Comparison of ENCODE assay signal across 21 mouse cellular contexts in genomic region chr3:66079886-66080285, GRCm38 (mm10).
A peak's percentile ranks its signal among the peaks of the same experiment; 100 is the strongest.
DNase-seq lines count a peak whose midpoint lies in the region; ATAC-seq and TF ChIP-seq lines count a peak whose summit lies in the region.
"Had no signal": no experiment of that assay in that cellular context is flagged by ENCODE, and none has a peak within 500 bp of the region (broad histone marks: within the 10 kb centered on the region; RNA-seq: fewer than 3 reads in every experiment).

No protein-coding gene starts in this region.

- H3K9me3 ChIP-seq in forebrain, embryonic 12.5 days = no peaks in the 10 kb centered on the region
- H3K9me3 ChIP-seq in hindbrain, postnatal 0 days (ENCODE audit: low read length) = no peaks in the 10 kb centered on the region
- H3K9me3 ChIP-seq: forebrain, embryonic 15.5 days; heart, embryonic 13.5 days; hindbrain, embryonic 13.5 days; intestine, embryonic 15.5 days; limb, embryonic 12.5 days; liver, embryonic 12.5 days; neural tube, embryonic 13.5 days had no signal

- no peak overlapping the region for H3K27ac ChIP-seq in forebrain, embryonic 12.5 days
- no peak overlapping the region for H3K27ac ChIP-seq in hindbrain, postnatal 0 days
- H3K27ac ChIP-seq: forebrain, embryonic 15.5 days; heart, embryonic 13.5 days; hindbrain, embryonic 13.5 days; intestine, embryonic 15.5 days; limb, embryonic 12.5 days; liver, embryonic 12.5 days; neural tube, embryonic 13.5 days had no signal

- TF ChIP-seq CTCF in hindbrain, postnatal 0 days (IDR thresholded peaks at IDR 0.05; ENCODE audit: low read depth) = no peak

- H3K4me1 ChIP-seq in forebrain, embryonic 12.5 days = no peaks in the 10 kb centered on the region
- peaks cover 5% of the 10 kb centered on the region; the same call in 1 of the 2 replicates for H3K4me1 ChIP-seq in hindbrain, postnatal 0 days (ENCODE audit: insufficient read depth, low read length)
- H3K4me1 ChIP-seq: heart, embryonic 13.5 days; hindbrain, embryonic 13.5 days; intestine, embryonic 15.5 days had no signal

- DNase-seq in frontal cortex, postnatal 14 days (ENCODE audit: low spot score in 2 of 2) = no peak
- DNase-seq in NIH3T3 (ENCODE audit: low read depth) = peak; percentile 68
- peak; percentile 23 for DNase-seq in adrenal gland, postnatal 25 days
- DNase-seq in telencephalon, adult 2 months (ENCODE audit: low read depth, low spot score) = peak; percentile 6
- DNase-seq in layer of hippocampus, adult 18-20 months (ENCODE audit: low spot score in 2 of 2) = no peak
- DNase-seq in hindbrain, postnatal 0 days (ENCODE audit: low spot score) = no peak
- DNase-seq: B cell, adult 2 months; cerebellum, adult 2 months; cerebellum, postnatal 36 days; lung, adult 2 months; right cerebral cortex, adult 18-20 months; thymus, postnatal 36 days had no signal

- no peaks in the 10 kb centered on the region for H3K27me3 ChIP-seq in forebrain, embryonic 12.5 days
- no peaks in the 10 kb centered on the region for H3K27me3 ChIP-seq in hindbrain, postnatal 0 days (ENCODE audit: insufficient read depth, low read length)
- H3K27me3 ChIP-seq: forebrain, embryonic 15.5 days; heart, embryonic 13.5 days; hindbrain, embryonic 13.5 days; intestine, embryonic 15.5 days; limb, embryonic 12.5 days; liver, embryonic 12.5 days; neural tube, embryonic 13.5 days had no signal

- no peak overlapping the region for H3K4me3 ChIP-seq in forebrain, embryonic 12.5 days (replicated peaks)
- H3K4me3 ChIP-seq in hindbrain, postnatal 0 days (ENCODE audit: low read length) = no peak overlapping the region
- H3K4me3 ChIP-seq: forebrain, embryonic 15.5 days; heart, embryonic 13.5 days; hindbrain, embryonic 13.5 days; intestine, embryonic 15.5 days; limb, embryonic 12.5 days; liver, embryonic 12.5 days; neural tube, embryonic 13.5 days had no signal

- no peaks in the 10 kb centered on the region for H3K36me3 ChIP-seq in forebrain, embryonic 12.5 days (replicated peaks)
- no peaks in the 10 kb centered on the region for H3K36me3 ChIP-seq in hindbrain, postnatal 0 days (ENCODE audit: insufficient read depth, low read length)
- H3K36me3 ChIP-seq: forebrain, embryonic 15.5 days; heart, embryonic 13.5 days; hindbrain, embryonic 13.5 days; intestine, embryonic 15.5 days; limb, embryonic 12.5 days; liver, embryonic 12.5 days; neural tube, embryonic 13.5 days had no signal

- no peak overlapping the region for H3K9ac ChIP-seq in forebrain, embryonic 12.5 days
- H3K9ac ChIP-seq in hindbrain, postnatal 0 days (replicated peaks; ENCODE audit: low read length) = no peak overlapping the region
- H3K9ac ChIP-seq: forebrain, embryonic 15.5 days; heart, embryonic 13.5 days; hindbrain, embryonic 13.5 days; intestine, embryonic 15.5 days; limb, embryonic 12.5 days; liver, embryonic 12.5 days; neural tube, embryonic 13.5 days had no signal

- 91% methylated on average over 4 of the region's 4 CpGs for WGBS in forebrain, embryonic 12.5 days
- 90% methylated on average over 4 of the region's 4 CpGs for WGBS in hindbrain, postnatal 0 days

- peak; percentile 72 for ATAC-seq in frontal cortex, adult (ENCODE audit: low TSS enrichment)
- ATAC-seq in forebrain, embryonic 12.5 days (ENCODE audit: low FRiP score) = no peak
- no peak for ATAC-seq in hindbrain, postnatal 0 days
- ATAC-seq: forebrain, embryonic 15.5 days had no signal

- no peak overlapping the region for H3K4me2 ChIP-seq in forebrain, embryonic 12.5 days
- no peak overlapping the region for H3K4me2 ChIP-seq in hindbrain, postnatal 0 days (ENCODE audit: low read depth, low read length)
- H3K4me2 ChIP-seq: forebrain, embryonic 15.5 days; heart, embryonic 13.5 days; hindbrain, embryonic 13.5 days; intestine, embryonic 15.5 days; limb, embryonic 12.5 days; liver, embryonic 12.5 days; neural tube, embryonic 13.5 days had no signal

Comparison
In these comparisons a context has a peak if more than half of its experiments do, and no peak if none do; other contexts are left out.
1. DNase-seq: peak in NIH3T3 (single experiment), adrenal gland, postnatal 25 days (single experiment) and telencephalon, adult 2 months (single experiment); none in frontal cortex, postnatal 14 days (0 of 2), layer of hippocampus, adult 18-20 months (0 of 2) and hindbrain, postnatal 0 days (single experiment).